Mouse (Mus musculus) neural tube, embryonic 15.5 days (tissue): ENCODE data around the gene Fuca1. TPM values are rescaled to one million over a fixed set of nuclear protein-coding genes. Genes with fewer than 3 reads are reported as not detected.

ENCODE experiments used
- ATAC-seq: fragments of 200-750 bp; cut with Nextera tagmentation; 2 replicates; pipeline ENCODE4 v1.8.0; 2017; ENCODE audit warnings: mild to moderate bottlenecking, moderate TSS enrichment, moderate library complexity; ENCODE audit not compliant: low FRiP score
- H3K27ac ChIP-seq: fragments of 300-500 bp; sonication (generic); replicated peaks from 2 replicates; pipeline ENCODE4 v1.5.1; 2015; ENCODE audit warnings: mild to moderate bottlenecking, inconsistent platforms
- H3K27me3 ChIP-seq: fragments of 300-500 bp; sonication (generic); replicated peaks from 2 replicates; pipeline ENCODE4 v1.6.1; 2015; ENCODE audit warnings: inconsistent platforms
- H3K36me3 ChIP-seq: fragments of 300-500 bp; sonication (generic); 2 replicates; pipeline ENCODE4 v1.6.1; 2015; ENCODE audit warnings: inconsistent platforms
- H3K4me1 ChIP-seq: fragments of 300-500 bp; sonication (generic); 2 replicates; pipeline ENCODE4 v1.6.1; 2015; ENCODE audit warnings: inconsistent platforms
- H3K4me2 ChIP-seq: fragments of 300-500 bp; sonication (generic); 2 replicates; pipeline ENCODE4 v1.6.1; 2015; ENCODE audit warnings: inconsistent platforms, mild to moderate bottlenecking, moderate library complexity
- H3K4me3 ChIP-seq: fragments of 300-500 bp; sonication (generic); replicated peaks from 2 replicates; pipeline ENCODE4 v1.5.1; 2015; ENCODE audit warnings: mild to moderate bottlenecking, inconsistent platforms
- H3K9ac ChIP-seq: fragments of 300-500 bp; sonication (generic); replicated peaks from 2 replicates; pipeline ENCODE4 v1.6.1; 2015; ENCODE audit warnings: mild to moderate bottlenecking, inconsistent platforms
- H3K9me3 ChIP-seq: fragments of 300-500 bp; sonication (generic); replicated peaks from 2 replicates; pipeline ENCODE4 v1.6.1; 2016; ENCODE audit warnings: inconsistent platforms
- WGBS: fragments of 180-500 bp; shearing (Covaris S2); methylation state at CpG from one replicate; pipeline ENCODE4 v1.1.7; 2015; ENCODE audit warnings: mixed read lengths; 5-methylcytosine and 5-hydroxymethylcytosine counted together
- polyA plus RNA-seq: library from polyadenylated mRNA; unstranded; fragments of >200 nt; fragmentation: Nextera tagmentation; extraction: Ambion mirVana; gene quantifications from 2 replicates; pipeline ENCODE4 v1.2.1, GENCODE M21; 2015

Fuca1 gene
- polyA plus RNA-seq, 1 experiment from 2014 or later, result 68.6 TPM

GRCm38 (mm10) chr4:135946659-135947301 is 26.2 kb downstream of the Fuca1 start:
- Histone ChIP-seq H3K4me3 (peak overlapping the region; percentile 65), H3K4me2 (peak overlapping the region; percentile 80), H3K9me3 (no peaks in the 10 kb centered on the region), H3K9ac (peak overlapping the region; percentile 84), H3K27ac (peak overlapping the region; percentile 80), H3K27me3 (no peaks in the 10 kb centered on the region), H3K36me3 (peaks cover 14% of the 10 kb centered on the region), H3K4me1 (peaks cover 31% of the 10 kb centered on the region)
- peak; percentile 51 for ATAC-seq
- under 1% methylated on average over 28 of the region's 28 CpGs for WGBS

GRCm38 (mm10) chr4:135948142-135948541 is 27.6 kb downstream of the Fuca1 start:
- no peaks in the 10 kb centered on the region for H3K27me3 ChIP-seq
- no peak for ATAC-seq
- WGBS, result 92% methylated on average over 8 of the region's 8 CpGs
- H3K4me1 ChIP-seq, result peaks cover 31% of the 10 kb centered on the region
- H3K27ac ChIP-seq, result no peak overlapping the region
- peaks cover 22% of the 10 kb centered on the region for H3K36me3 ChIP-seq
- H3K9me3 ChIP-seq, result no peaks in the 10 kb centered on the region
- peak overlapping the region; percentile 16; the same call in 1 of the 2 replicates for H3K4me2 ChIP-seq
- no peak overlapping the region for H3K9ac ChIP-seq
- no peak overlapping the region for H3K4me3 ChIP-seq

GRCm38 (mm10) chr4:135949475-135949874 is 28.9 kb downstream of the Fuca1 start:
- Histone ChIP-seq H3K4me2 (no peak overlapping the region), H3K9ac (no peak overlapping the region), H3K36me3 (peaks cover 24% of the 10 kb centered on the region), H3K4me1 (peaks cover 31% of the 10 kb centered on the region), H3K4me3 (no peak overlapping the region), H3K27ac (no peak overlapping the region), H3K27me3 (no peaks in the 10 kb centered on the region), H3K9me3 (no peaks in the 10 kb centered on the region)
- WGBS, result 81% methylated on average over 10 of the region's 10 CpGs
- ATAC-seq, result no peak

- 64% methylated on average over 6 of the region's 6 CpGs for WGBS
- H3K4me2 ChIP-seq, result no peak overlapping the region
- no peaks in the 10 kb centered on the region for H3K9me3 ChIP-seq
- H3K27me3 ChIP-seq, result no peaks in the 10 kb centered on the region
- no peak overlapping the region for H3K4me3 ChIP-seq
- H3K9ac ChIP-seq, result no peak overlapping the region
- H3K4me1 ChIP-seq, result peaks cover 31% of the 10 kb centered on the region
- no peak overlapping the region for H3K27ac ChIP-seq
- H3K36me3 ChIP-seq, result peaks cover 27% of the 10 kb centered on the region
- ATAC-seq, result no peak
Measured at GRCm38 (mm10) chr4:135949911-135950310, 29.4 kb downstream of the Fuca1 start.

- Histone ChIP-seq H3K36me3 (peaks cover 29% of the 10 kb centered on the region), H3K4me1 (peaks cover 31% of the 10 kb centered on the region), H3K4me2 (no peak overlapping the region), H3K27me3 (no peaks in the 10 kb centered on the region), H3K4me3 (no peak overlapping the region), H3K9ac (no peak overlapping the region), H3K27ac (no peak overlapping the region), H3K9me3 (no peaks in the 10 kb centered on the region)
- WGBS, result 92% methylated on average over 6 of the region's 6 CpGs
- ATAC-seq, result no peak
Measured at GRCm38 (mm10) chr4:135950365-135950764, 29.8 kb downstream of the Fuca1 start.

- peaks cover 37% of the 10 kb centered on the region for H3K36me3 ChIP-seq
- no peaks in the 10 kb centered on the region for H3K9me3 ChIP-seq
- no peak overlapping the region for H3K27ac ChIP-seq
- WGBS, result 96% methylated on average over 3 of the region's 3 CpGs
- H3K9ac ChIP-seq, result no peak overlapping the region
- ATAC-seq, result no peak
- H3K4me3 ChIP-seq, result no peak overlapping the region
- H3K4me2 ChIP-seq, result no peak overlapping the region
- no peaks in the 10 kb centered on the region for H3K27me3 ChIP-seq
- peaks cover 25% of the 10 kb centered on the region for H3K4me1 ChIP-seq
Measured at GRCm38 (mm10) chr4:135951505-135951904, 31.0 kb downstream of the Fuca1 start.

GRCm38 (mm10) chr4:135953179-135953578 is 32.6 kb downstream of the Fuca1 start:
- Histone ChIP-seq H3K27ac (no peak overlapping the region), H3K4me1 (peaks cover 10% of the 10 kb centered on the region), H3K9me3 (no peaks in the 10 kb centered on the region), H3K27me3 (no peaks in the 10 kb centered on the region), H3K4me3 (no peak overlapping the region), H3K4me2 (no peak overlapping the region), H3K36me3 (peaks cover 49% of the 10 kb centered on the region), H3K9ac (no peak overlapping the region)
- WGBS, result 95% methylated on average over 3 of the region's 3 CpGs
- ATAC-seq, result no peak

- H3K9ac ChIP-seq, result no peak overlapping the region
- H3K4me2 ChIP-seq, result no peak overlapping the region
- H3K4me3 ChIP-seq, result no peak overlapping the region
- no peak overlapping the region for H3K27ac ChIP-seq
- WGBS, result 16% methylated on average over 2 of the region's 2 CpGs
- H3K27me3 ChIP-seq, result no peaks in the 10 kb centered on the region
- H3K9me3 ChIP-seq, result no peaks in the 10 kb centered on the region
- peaks cover 60% of the 10 kb centered on the region for H3K36me3 ChIP-seq
- 0 out of 2 replicates have a peak, but pooled peaks have one; percentile 49 for ATAC-seq
- H3K4me1 ChIP-seq, result 0 out of 2 replicates have a peak, but pooled peaks cover 3% of the 10 kb centered on the region
Measured at GRCm38 (mm10) chr4:135954241-135954640, 33.7 kb downstream of the Fuca1 start.

GRCm38 (mm10) chr4:135955886-135956285 is 35.4 kb downstream of the Fuca1 start:
- no peaks in the 10 kb centered on the region for H3K27me3 ChIP-seq
- ATAC-seq, result no peak
- no peaks in the 10 kb centered on the region for H3K4me1 ChIP-seq
- H3K36me3 ChIP-seq, result peaks cover 71% of the 10 kb centered on the region
- H3K9ac ChIP-seq, result no peak overlapping the region
- H3K27ac ChIP-seq, result no peak overlapping the region
- H3K4me3 ChIP-seq, result no peak overlapping the region
- no peak overlapping the region for H3K4me2 ChIP-seq
- no peaks in the 10 kb centered on the region for H3K9me3 ChIP-seq
- 90% methylated on average over 9 of the region's 9 CpGs for WGBS

GRCm38 (mm10) chr4:135958354-135958753 is 37.8 kb downstream of the Fuca1 start:
- Histone ChIP-seq H3K9me3 (no peaks in the 10 kb centered on the region), H3K4me2 (no peak overlapping the region), H3K27ac (no peak overlapping the region), H3K27me3 (no peaks in the 10 kb centered on the region), H3K9ac (no peak overlapping the region), H3K36me3 (peaks cover 63% of the 10 kb centered on the region), H3K4me1 (peaks cover 7% of the 10 kb centered on the region; the same call in 1 of the 2 replicates), H3K4me3 (no peak overlapping the region)
- WGBS, result 59% methylated on average over 8 of the region's 8 CpGs
- no peak for ATAC-seq

GRCm38 (mm10) chr4:135960717-135961116 is 40.2 kb downstream of the Fuca1 start:
- ATAC-seq, result no peak
- peaks cover 22% of the 10 kb centered on the region for H3K4me1 ChIP-seq
- H3K9me3 ChIP-seq, result no peaks in the 10 kb centered on the region
- H3K4me2 ChIP-seq, result no peak overlapping the region
- H3K36me3 ChIP-seq, result peaks cover 58% of the 10 kb centered on the region
- H3K27ac ChIP-seq, result no peak overlapping the region
- H3K4me3 ChIP-seq, result no peak overlapping the region
- WGBS, result 21% methylated on average over 5 of the region's 5 CpGs
- no peak overlapping the region for H3K9ac ChIP-seq
- H3K27me3 ChIP-seq, result no peaks in the 10 kb centered on the region

GRCm38 (mm10) chr4:135961709-135962108 is 41.2 kb downstream of the Fuca1 start:
- Histone ChIP-seq H3K9me3 (no peaks in the 10 kb centered on the region), H3K4me1 (peaks cover 22% of the 10 kb centered on the region), H3K4me2 (no peak overlapping the region), H3K27me3 (no peaks in the 10 kb centered on the region), H3K9ac (no peak overlapping the region), H3K27ac (no peak overlapping the region), H3K4me3 (no peak overlapping the region), H3K36me3 (peaks cover 61% of the 10 kb centered on the region)
- 89% methylated on average over 5 of the region's 5 CpGs for WGBS
- no peak for ATAC-seq
